Mouse (Mus musculus) embryonic facial prominence, embryonic 10.5 days (tissue): ENCODE results near the gene Ercc5. TPM values are rescaled to one million over a fixed set of nuclear protein-coding genes. Genes with fewer than 3 reads are reported as not detected.
A peak's percentile ranks its signal among the peaks of the same experiment; 100 is the strongest.

Experiments used
- DNase-seq: peaks from one replicate; pipeline ENCODE4 v3.0.0-alpha.2; 2017; ENCODE audit warnings: low spot score
- H3K27ac ChIP-seq: fragments of 300-500 bp; sonication (generic); replicated peaks from 2 replicates; pipeline ENCODE4 v1.5.1; 2016; ENCODE audit warnings: mild to moderate bottlenecking
- H3K27me3 ChIP-seq: fragments of 300-500 bp; sonication (generic); replicated peaks from 2 replicates; pipeline ENCODE4 v1.6.1; 2016; ENCODE audit warnings: low read depth, mild to moderate bottlenecking; ENCODE audit not compliant: poor library complexity, severe bottlenecking
- H3K36me3 ChIP-seq: fragments of 300-500 bp; sonication (generic); replicated peaks from 2 replicates; pipeline ENCODE4 v1.6.1; 2016; ENCODE audit warnings: mild to moderate bottlenecking, moderate library complexity
- H3K4me1 ChIP-seq: fragments of 300-500 bp; sonication (generic); 2 replicates; pipeline ENCODE4 v1.6.1; 2016
- H3K4me3 ChIP-seq: fragments of 300-500 bp; sonication (generic); 2 replicates; pipeline ENCODE4 v1.5.1; 2016; ENCODE audit warnings: mild to moderate bottlenecking, moderate library complexity
- H3K9me3 ChIP-seq: fragments of 300-500 bp; sonication (generic); 2 replicates; pipeline ENCODE4 v1.6.1; 2016; ENCODE audit warnings: mild to moderate bottlenecking
- WGBS: fragments of 180-500 bp; shearing (Covaris S2); methylation state at CpG from one replicate; pipeline ENCODE4 v1.1.7; 2016; 5-methylcytosine and 5-hydroxymethylcytosine counted together
- polyA plus RNA-seq: library from polyadenylated mRNA; unstranded; fragments of >200 nt; fragmentation: Nextera tagmentation; extraction: Ambion mirVana; gene quantifications from 2 replicates; pipeline ENCODE4 v1.2.1, GENCODE M21; 2016

Ercc5 gene
- polyA plus RNA-seq, 1 experiment from 2014 or later = 24.5 TPM

DNA sequence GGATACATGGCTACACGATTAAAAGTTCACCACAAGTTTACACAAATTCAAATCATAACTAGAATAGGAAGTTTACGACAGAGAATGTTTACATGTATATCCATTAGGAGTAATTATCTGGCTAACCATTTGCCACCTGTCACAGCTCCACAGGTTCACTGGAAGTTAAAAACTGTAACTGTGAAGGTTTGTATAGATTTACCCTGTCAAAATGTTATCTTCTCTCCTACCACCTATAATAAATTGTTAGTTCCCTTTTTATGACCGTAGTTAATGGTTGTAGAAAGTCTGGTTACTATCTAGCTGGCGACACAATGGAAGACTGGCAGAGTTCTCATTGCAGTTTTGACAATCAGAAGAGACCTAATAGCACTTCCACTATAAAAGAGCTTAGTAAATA, 7.3 kb upstream of the Ercc5 start:
- H3K36me3 ChIP-seq = peaks cover 68% of the 10 kb centered on the region

DNA sequence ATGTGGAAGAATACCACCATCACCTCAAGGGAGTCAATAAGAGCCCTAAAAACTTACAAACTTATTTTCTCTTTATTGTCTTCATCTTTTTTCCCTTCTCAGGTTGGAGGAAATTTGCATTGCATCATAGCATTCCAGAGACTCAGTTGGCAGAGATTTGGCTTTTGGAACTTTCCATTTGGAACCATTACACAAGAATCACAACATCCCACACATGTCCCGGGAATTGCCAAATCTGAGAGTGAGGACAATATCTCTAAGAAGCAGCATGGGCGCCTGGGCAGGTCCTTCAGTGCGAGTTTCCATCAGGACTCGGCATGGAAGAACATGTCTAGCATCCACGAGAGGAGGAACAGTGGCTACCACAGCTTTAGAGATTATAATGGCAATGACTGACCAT, 4.8 kb upstream of the Ercc5 start:
- H3K27ac ChIP-seq = no peak overlapping the region
- H3K9me3 ChIP-seq = no peaks in the 10 kb centered on the region
- no peak for DNase-seq
- 0 out of 2 replicates have a peak, but pooled peaks cover 3% of the 10 kb centered on the region for H3K4me1 ChIP-seq
- peaks cover 58% of the 10 kb centered on the region for H3K36me3 ChIP-seq
- 91% methylated on average over 5 of the region's 5 CpGs for WGBS
- no peaks in the 10 kb centered on the region for H3K27me3 ChIP-seq
- no peak overlapping the region for H3K4me3 ChIP-seq

More for the DNA sequence above, 7.3 kb upstream of the Ercc5 start:
- Histone ChIP-seq H3K27ac (no peak overlapping the region), H3K9me3 (no peaks in the 10 kb centered on the region), H3K4me3 (no peak overlapping the region), H3K27me3 (no peaks in the 10 kb centered on the region), H3K4me1 (no peaks in the 10 kb centered on the region)
- DNase-seq = no peak
- WGBS = 86% methylated on average over 4 of the region's 4 CpGs

- H3K9me3 ChIP-seq = no peaks in the 10 kb centered on the region
- no peaks in the 10 kb centered on the region for H3K27me3 ChIP-seq
- peaks cover 11% of the 10 kb centered on the region for H3K4me1 ChIP-seq
- WGBS = 52% methylated on average over 6 of the region's 6 CpGs
- peaks cover 15% of the 10 kb centered on the region for H3K36me3 ChIP-seq
- DNase-seq = no peak
- H3K4me3 ChIP-seq = peak overlapping the region; percentile 75
- H3K27ac ChIP-seq = peak overlapping the region; percentile 93
Measured at GRCm38 (mm10) chr1:44148706-44149105, 1.2 kb downstream of the Ercc5 start.

DNA sequence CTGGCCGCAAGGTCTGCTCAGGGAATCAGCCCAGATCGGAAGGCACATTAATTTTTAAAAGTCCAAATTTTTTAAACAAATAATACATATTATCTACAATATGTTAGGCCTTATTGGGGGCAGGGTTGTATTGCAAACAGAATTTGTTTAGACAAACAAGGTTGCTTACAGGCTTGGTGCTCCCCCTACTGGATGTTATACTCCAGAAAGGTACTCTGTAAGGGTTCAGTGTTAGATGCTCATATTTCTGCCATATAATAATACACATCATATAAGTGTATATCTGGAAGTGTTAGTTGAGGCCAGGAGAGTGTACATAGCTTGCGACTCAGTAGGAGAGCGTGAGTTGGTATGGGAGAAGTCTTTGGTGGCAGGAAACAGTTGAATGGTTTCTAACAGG, 7.7 kb downstream of the Ercc5 start:
- H3K36me3 ChIP-seq = peaks cover 44% of the 10 kb centered on the region
- no peaks in the 10 kb centered on the region for H3K9me3 ChIP-seq
- no peak overlapping the region for H3K4me3 ChIP-seq
- 94% methylated on average over 4 of the region's 4 CpGs for WGBS
- H3K4me1 ChIP-seq = no peaks in the 10 kb centered on the region
- no peaks in the 10 kb centered on the region for H3K27me3 ChIP-seq
- no peak overlapping the region for H3K27ac ChIP-seq
- DNase-seq = no peak

- no peak overlapping the region for H3K4me3 ChIP-seq
- H3K9me3 ChIP-seq = no peaks in the 10 kb centered on the region
- 94% methylated on average over 6 of the region's 6 CpGs for WGBS
- no peaks in the 10 kb centered on the region for H3K27me3 ChIP-seq
- no peaks in the 10 kb centered on the region for H3K4me1 ChIP-seq
- no peak for DNase-seq
- H3K27ac ChIP-seq = no peak overlapping the region
- peaks cover 67% of the 10 kb centered on the region for H3K36me3 ChIP-seq
Measured at GRCm38 (mm10) chr1:44158317-44158716, 10.8 kb downstream of the Ercc5 start.

- H3K9me3 ChIP-seq = no peaks in the 10 kb centered on the region
- DNase-seq = no peak
- H3K27ac ChIP-seq = no peak overlapping the region
- H3K36me3 ChIP-seq = peaks cover 95% of the 10 kb centered on the region
- H3K4me1 ChIP-seq = no peaks in the 10 kb centered on the region
- no peaks in the 10 kb centered on the region for H3K27me3 ChIP-seq
- WGBS = 97% methylated on average over 6 of the region's 6 CpGs
- H3K4me3 ChIP-seq = no peak overlapping the region
Measured at GRCm38 (mm10) chr1:44161818-44162217, 14.3 kb downstream of the Ercc5 start.

DNA sequence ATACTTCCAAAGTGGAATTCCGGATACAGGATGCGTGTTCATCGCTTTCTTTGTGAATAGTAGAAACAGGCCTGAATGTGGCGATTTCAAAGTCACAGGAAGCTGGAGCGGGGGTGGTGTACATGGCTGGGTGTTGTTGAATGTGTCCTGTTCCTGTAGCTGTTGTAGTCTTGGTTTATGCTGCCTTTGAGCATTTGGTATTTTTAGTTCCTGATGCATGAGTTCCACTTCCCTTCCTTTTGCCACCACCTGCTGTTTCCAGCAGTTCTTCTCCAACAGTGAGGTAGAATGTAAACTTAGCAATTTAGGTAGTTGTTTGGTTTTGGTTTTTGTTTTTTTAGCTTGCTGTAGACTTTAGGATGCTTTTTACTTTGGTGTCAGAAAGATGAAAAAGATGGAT, 14.8 kb downstream of the Ercc5 start:
- no peak for DNase-seq
- no peaks in the 10 kb centered on the region for H3K27me3 ChIP-seq
- no peaks in the 10 kb centered on the region for H3K9me3 ChIP-seq
- no peak overlapping the region for H3K27ac ChIP-seq
- no peak overlapping the region for H3K4me3 ChIP-seq
- 96% methylated on average over 5 of the region's 5 CpGs for WGBS
- H3K4me1 ChIP-seq = no peaks in the 10 kb centered on the region
- peaks cover 97% of the 10 kb centered on the region for H3K36me3 ChIP-seq

DNA sequence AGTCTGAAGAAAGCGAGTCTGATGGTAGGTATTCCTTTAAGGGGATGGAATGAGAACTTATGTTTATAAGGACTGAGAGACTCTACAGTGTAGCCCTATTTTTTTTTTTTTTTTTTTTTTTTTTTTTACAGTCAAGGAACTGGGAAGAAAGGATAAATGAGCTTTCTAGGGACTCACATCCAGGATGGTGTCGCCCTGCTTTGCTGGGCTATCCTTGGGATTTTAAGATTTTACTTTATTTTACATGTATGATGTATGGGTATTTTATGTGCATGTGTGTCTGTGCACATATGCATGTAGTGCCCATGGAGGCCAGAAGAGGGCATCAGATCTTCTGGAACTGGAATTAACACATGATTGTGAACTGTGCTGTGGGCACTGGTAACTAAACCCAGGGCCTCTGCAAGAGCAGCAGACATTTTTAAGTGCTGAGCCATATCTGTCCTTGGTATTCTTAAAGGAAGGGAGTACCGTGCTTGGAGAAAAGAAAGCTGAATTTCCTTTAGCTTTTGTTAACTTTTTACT, 20.4 kb downstream of the Ercc5 start:
- Histone ChIP-seq H3K27me3 (no peaks in the 10 kb centered on the region), H3K36me3 (peaks cover 95% of the 10 kb centered on the region), H3K27ac (no peak overlapping the region), H3K4me1 (no peaks in the 10 kb centered on the region), H3K9me3 (peaks cover 14% of the 10 kb centered on the region), H3K4me3 (no peak overlapping the region)
- DNase-seq = no peak
- 92% methylated on average over 3 of the region's 3 CpGs for WGBS

GRCm38 (mm10) chr1:44172656-44173055, 25.1 kb downstream of the Ercc5 start:
- H3K4me3 ChIP-seq = no peak overlapping the region
- H3K36me3 ChIP-seq = peaks cover 95% of the 10 kb centered on the region
- H3K9me3 ChIP-seq = peaks cover 15% of the 10 kb centered on the region
- no peak overlapping the region for H3K27ac ChIP-seq
- DNase-seq = no peak
- WGBS = 95% methylated on average over 4 of the region's 4 CpGs
- no peaks in the 10 kb centered on the region for H3K27me3 ChIP-seq
- no peaks in the 10 kb centered on the region for H3K4me1 ChIP-seq

- Histone ChIP-seq H3K27ac (no peak overlapping the region), H3K4me1 (no peaks in the 10 kb centered on the region), H3K27me3 (no peaks in the 10 kb centered on the region), H3K4me3 (no peak overlapping the region), H3K36me3 (peaks cover 95% of the 10 kb centered on the region), H3K9me3 (peaks cover 15% of the 10 kb centered on the region)
- WGBS = 88% methylated on average over 8 of the region's 8 CpGs
- no peak for DNase-seq
Measured at GRCm38 (mm10) chr1:44173903-44174302, 26.4 kb downstream of the Ercc5 start.

GRCm38 (mm10) chr1:44178086-44178485, 30.5 kb downstream of the Ercc5 start:
- Histone ChIP-seq H3K27ac (no peak overlapping the region), H3K9me3 (no peaks in the 10 kb centered on the region), H3K4me3 (no peak overlapping the region), H3K4me1 (no peaks in the 10 kb centered on the region), H3K27me3 (no peaks in the 10 kb centered on the region), H3K36me3 (peaks cover 87% of the 10 kb centered on the region)
- WGBS = 92% methylated on average over 5 of the region's 5 CpGs
- DNase-seq = no peak

DNA sequence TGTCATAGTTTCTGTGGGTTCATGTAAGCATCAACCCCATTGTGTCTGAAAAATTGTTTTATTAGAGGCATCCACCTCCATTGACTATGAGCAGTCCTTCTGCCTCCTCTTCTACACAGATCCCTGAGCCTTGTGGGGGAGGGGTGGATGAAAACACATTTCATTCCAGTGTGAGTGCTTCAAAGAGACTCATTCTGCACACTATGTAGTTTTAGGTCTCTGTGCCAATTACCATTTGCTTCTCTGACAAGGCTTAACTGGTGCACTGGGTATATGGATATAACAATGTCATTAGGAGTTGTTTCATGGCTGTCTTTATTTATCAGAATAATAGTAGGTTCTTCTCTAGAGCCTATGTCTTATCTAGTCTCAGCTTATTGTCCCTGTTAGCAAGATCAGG, 38.9 kb downstream of the Ercc5 start:
- Histone ChIP-seq H3K36me3 (peaks cover 12% of the 10 kb centered on the region), H3K27ac (no peak overlapping the region), H3K4me1 (no peaks in the 10 kb centered on the region), H3K4me3 (no peak overlapping the region), H3K27me3 (no peaks in the 10 kb centered on the region), H3K9me3 (no peaks in the 10 kb centered on the region)
- no peak for DNase-seq

GRCm38 (mm10) chr1:44198273-44199171, 51.0 kb downstream of the Ercc5 start:
- 15% methylated on average over 47 of the region's 47 CpGs for WGBS

More at GRCm38 (mm10) chr1:44198273-44199171, 51.0 kb downstream of the Ercc5 start:
- H3K4me1 ChIP-seq = peaks cover 9% of the 10 kb centered on the region; the same call in 1 of the 2 replicates
- no peak overlapping the region; the same call in 1 of the 2 replicates for H3K27ac ChIP-seq
- no peaks in the 10 kb centered on the region for H3K9me3 ChIP-seq
- DNase-seq = peak; percentile 41
- H3K27me3 ChIP-seq = peaks cover 28% of the 10 kb centered on the region
- peak overlapping the region; percentile 65 for H3K4me3 ChIP-seq
- no peaks in the 10 kb centered on the region for H3K36me3 ChIP-seq
